Mouse (Mus musculus) bone marrow macrophage, adult 2 months (primary cell): Measurements from ENCODE around the gene Artn.

ENCODE experiments used
- CTCF ChIP-seq: IDR thresholded peaks from 2 replicates; pipeline ENCODE4 v1.5.1; 2012; ENCODE audit warnings: low read depth, mild to moderate bottlenecking, low read length, moderate library complexity
- POLR2A ChIP-seq: IDR thresholded peaks from 2 replicates; pipeline ENCODE4 v1.6.1; 2012; ENCODE audit warnings: mild to moderate bottlenecking, low read depth, low read length, borderline replicate concordance

- TF ChIP-seq CTCF (no peak), POLR2A (no peak)
Measured at GRCm38 (mm10) chr4:117975820-117976219, 46.3 kb upstream of the Artn start.
